Mouse (Mus musculus): ENCODE results near the gene Dab2.

- TF ChIP-seq POLR2A (IDR thresholded peaks at IDR 0.05; ENCODE audit: borderline replicate concordance, low read depth, low read length) (no peak), CTCF (IDR thresholded peaks at IDR 0.05; ENCODE audit: low read depth, low read length) (no peak)
Observed at GRCm38 (mm10) chr15:6259957-6260740, 39.4 kb upstream of the Dab2 start.
